Mouse (Mus musculus) cerebellum, adult 11-12 months (tissue): ENCODE data around the gene Cbr4.

Experiments used
- DNase-seq: peaks from one replicate; pipeline ENCODE4 v3.0.0; 2022

The Cbr4 gene

GRCm38 (mm10) chr8:61497110-61497509, 9.6 kb downstream of the Cbr4 start:
- no peak for DNase-seq

- no peak for DNase-seq
Measured at GRCm38 (mm10) chr8:61499035-61499434, 11.5 kb downstream of the Cbr4 start.

GRCm38 (mm10) chr8:61500914-61501313, 13.4 kb downstream of the Cbr4 start:
- DNase-seq, result no peak

- DNase-seq, result no peak
Measured at GRCm38 (mm10) chr8:61502277-61502676, 14.7 kb downstream of the Cbr4 start.

- DNase-seq, result no peak
Measured at GRCm38 (mm10) chr8:61515110-61515930, 27.8 kb downstream of the Cbr4 start.

- peak; percentile 70 for DNase-seq
Measured at GRCm38 (mm10) chr8:61515931-61516744, 28.6 kb downstream of the Cbr4 start.

- DNase-seq, result no peak
Measured at GRCm38 (mm10) chr8:61516745-61517501, 29.4 kb downstream of the Cbr4 start.

- no peak for DNase-seq
Measured at GRCm38 (mm10) chr8:61517502-61518185, 30.1 kb downstream of the Cbr4 start.

- no peak for DNase-seq
Measured at GRCm38 (mm10) chr8:61522132-61522531, 34.6 kb downstream of the Cbr4 start.

- DNase-seq, result no peak
Measured at GRCm38 (mm10) chr8:61527037-61527436, 39.5 kb downstream of the Cbr4 start.

GRCm38 (mm10) chr8:61528197-61528596, 40.7 kb downstream of the Cbr4 start:
- DNase-seq, result no peak

GRCm38 (mm10) chr8:61528642-61529041, 41.1 kb downstream of the Cbr4 start:
- DNase-seq, result no peak

GRCm38 (mm10) chr8:61531944-61532795, 44.6 kb downstream of the Cbr4 start:
- DNase-seq, result no peak

GRCm38 (mm10) chr8:61532831-61533230, 45.3 kb downstream of the Cbr4 start:
- no peak for DNase-seq

GRCm38 (mm10) chr8:61533356-61533926, 45.9 kb downstream of the Cbr4 start:
- DNase-seq, result no peak

GRCm38 (mm10) chr8:61535472-61535871, 47.9 kb downstream of the Cbr4 start:
- no peak for DNase-seq

- DNase-seq, result no peak
Measured at GRCm38 (mm10) chr8:61537471-61537870, 49.9 kb downstream of the Cbr4 start.

- peak; percentile 14 for DNase-seq
Measured at GRCm38 (mm10) chr8:61539828-61540500, 52.4 kb downstream of the Cbr4 start.

- DNase-seq, result no peak
Measured at GRCm38 (mm10) chr8:61549585-61549984, 62.1 kb downstream of the Cbr4 start.

GRCm38 (mm10) chr8:61550006-61550748, 62.6 kb downstream of the Cbr4 start:
- DNase-seq, result no peak
